In the genomic region with DNA sequence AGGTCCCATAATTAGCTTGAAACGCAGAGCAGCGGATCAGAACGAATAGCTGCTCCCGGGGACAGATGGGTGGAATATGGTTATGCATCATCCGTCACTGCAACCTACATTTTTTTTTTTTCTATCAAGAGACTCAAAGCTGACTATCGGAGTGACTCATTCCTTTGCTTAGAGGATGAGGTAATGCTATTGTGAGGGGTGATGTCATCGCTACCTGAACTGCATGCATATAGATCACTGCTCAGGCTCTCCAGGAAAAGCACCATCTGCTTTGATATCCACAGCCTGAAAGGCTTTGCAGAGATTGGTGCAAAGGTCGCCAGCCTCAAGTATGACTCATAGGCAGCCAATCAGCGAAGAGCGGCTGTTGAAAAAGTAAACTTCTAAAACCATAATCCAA, we compare ENCODE assay signal across 9 mouse cellular contexts. TPM values are rescaled to one million over a fixed set of nuclear protein-coding genes. Genes with fewer than 3 reads are reported as not detected.
DNase-seq lines count a peak whose midpoint lies in the region; ATAC-seq and TF ChIP-seq lines count a peak whose summit lies in the region.
"Had no signal": no experiment of that assay in that cellular context is flagged by ENCODE, and none has a peak within 500 bp of the region (broad histone marks: within the 10 kb centered on the region; RNA-seq: fewer than 3 reads in every experiment).

No protein-coding gene starts in this region.

- TF ChIP-seq CTCF in lung, embryonic 14.5 days (IDR thresholded peaks at IDR 0.05; ENCODE audit: low read depth), result no peak

- peak; percentile 47; the same call in 1 of the 2 replicates for ATAC-seq in lung, embryonic 14.5 days (ENCODE audit: insufficient read depth)
- peak; percentile 83 for ATAC-seq in midbrain, embryonic 12.5 days (ENCODE audit: low FRiP score, low read depth)

- H3K9ac ChIP-seq in lung, embryonic 14.5 days, result no peak overlapping the region
- H3K9ac ChIP-seq in midbrain, embryonic 12.5 days (replicated peaks), result no peak overlapping the region

- H3K27ac ChIP-seq in lung, embryonic 14.5 days (ENCODE audit: low read depth), result no peak overlapping the region
- no peak overlapping the region for H3K27ac ChIP-seq in midbrain, embryonic 12.5 days (replicated peaks)

- 0 out of 2 replicates have a peak, but pooled peaks cover 6% of the 10 kb centered on the region for H3K36me3 ChIP-seq in lung, embryonic 14.5 days (ENCODE audit: insufficient read depth)
- H3K36me3 ChIP-seq in midbrain, embryonic 12.5 days, result no peaks in the 10 kb centered on the region

- WGBS in lung, embryonic 14.5 days, result 58% methylated on average over 10 of the region's 10 CpGs
- 80% methylated on average over 10 of the region's 10 CpGs for WGBS in midbrain, embryonic 12.5 days

- DNase-seq in lung, embryonic 14.5 days, result peak; percentile 45
- DNase-seq in lung, postnatal 14 days, result no peak
- peak; percentile 68 for DNase-seq in adrenal gland, adult 2 months
- peak; percentile 23 for DNase-seq in fat pad, adult 2 months (ENCODE audit: extremely low read depth, low read depth, low spot score)
- DNase-seq in induced T-regulatory cell, adult 2 months (ENCODE audit: low read depth), result peak; percentile 83
- peak; percentile 13 to 42 for DNase-seq in urinary bladder, postnatal 36 days (ENCODE audit: low spot score in 2 of 2)
- no peak for DNase-seq in thymus, postnatal 10 days (ENCODE audit: low spot score in 2 of 2)

- no peaks in the 10 kb centered on the region for H3K9me3 ChIP-seq in lung, embryonic 14.5 days (ENCODE audit: low read depth, low read length)
- no peaks in the 10 kb centered on the region for H3K9me3 ChIP-seq in midbrain, embryonic 12.5 days

- no peaks in the 10 kb centered on the region; the same call in 1 of the 2 replicates for H3K4me1 ChIP-seq in lung, embryonic 14.5 days (ENCODE audit: insufficient read depth)
- H3K4me1 ChIP-seq in midbrain, embryonic 12.5 days, result peaks cover 15% of the 10 kb centered on the region; the same call in 1 of the 2 replicates

- H3K4me2 ChIP-seq in lung, embryonic 14.5 days, result no peak overlapping the region
- H3K4me2 ChIP-seq in midbrain, embryonic 12.5 days (replicated peaks), result no peak overlapping the region

- no peaks in the 10 kb centered on the region for H3K27me3 ChIP-seq in lung, embryonic 14.5 days (ENCODE audit: insufficient read depth, low read length)
- H3K27me3 ChIP-seq in midbrain, embryonic 12.5 days, result no peaks in the 10 kb centered on the region

- no peak overlapping the region for H3K4me3 ChIP-seq in lung, embryonic 14.5 days (ENCODE audit: low read depth, low read length)
- no peak overlapping the region for H3K4me3 ChIP-seq in midbrain, embryonic 12.5 days

RNA-seq across cellular contexts. Expression of gene Eif2ak3, which starts 27.8 kb away (rescaled TPM):
- 8.9 and 9.7 TPM in 2 replicates for polyA plus RNA-seq in lung, embryonic 14.5 days (2014; fragmentation: Nextera tagmentation; extraction: Ambion mirVana)
- 10 to 100 TPM; 18.1 to 21.1 TPM for total RNA-seq in adrenal gland, adult 2 months (2021)
- polyA plus RNA-seq in adrenal gland, adult 2 months (2012; rRNA removed), result 11.5 and 13.2 TPM in 2 replicates
- 14.4 and 15.6 TPM in 2 replicates for polyA plus RNA-seq in midbrain, embryonic 12.5 days (2016; fragmentation: Nextera tagmentation; extraction: Ambion mirVana)

RNA-seq across cellular contexts. Expression of gene Tex37, which starts 46.6 kb away (rescaled TPM):
- polyA plus RNA-seq in lung, embryonic 14.5 days (2014; fragmentation: Nextera tagmentation; extraction: Ambion mirVana), result not detected in 2 replicates
- total RNA-seq in adrenal gland, adult 2 months (2021), result not detected
- not detected in 2 replicates for polyA plus RNA-seq in adrenal gland, adult 2 months (2012; rRNA removed)
- not detected in 2 replicates for polyA plus RNA-seq in midbrain, embryonic 12.5 days (2016; fragmentation: Nextera tagmentation; extraction: Ambion mirVana)
- total RNA-seq: common myeloid progenitor, adult 5-6 weeks had no signal

Comparison
In these comparisons a context has a peak if more than half of its experiments do, and no peak if none do; other contexts are left out.
1. DNase-seq: peak in lung, embryonic 14.5 days (single experiment), adrenal gland, adult 2 months (single experiment), fat pad, adult 2 months (single experiment), induced T-regulatory cell, adult 2 months (single experiment) and urinary bladder, postnatal 36 days (2 of 2); none in lung, postnatal 14 days (single experiment) and thymus, postnatal 10 days (0 of 2).